ENCODE assay signal across 14 mouse cellular contexts in the genomic region with DNA sequence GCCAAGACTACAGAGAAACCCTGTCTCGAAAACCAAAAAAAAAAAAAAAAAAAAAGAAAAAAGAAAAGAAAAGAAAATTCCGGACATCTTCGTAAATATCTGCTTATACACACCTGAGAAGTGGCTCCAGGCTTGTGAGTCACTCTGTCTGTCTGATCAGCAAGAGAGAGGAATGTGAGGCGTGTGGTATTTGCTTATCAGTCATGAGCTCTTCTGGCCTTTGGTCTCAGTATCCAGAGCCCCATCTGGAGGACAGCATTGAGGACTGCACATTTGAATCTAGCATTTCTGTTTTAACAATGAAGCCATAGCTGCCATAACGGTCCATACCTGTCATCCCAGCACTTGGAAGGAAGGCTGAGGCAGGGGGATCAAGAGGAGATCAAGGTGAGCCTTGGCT. TPM values are rescaled to one million over a fixed set of nuclear protein-coding genes. Genes with fewer than 3 reads are reported as not detected.
DNase-seq lines count a peak whose midpoint lies in the region; ATAC-seq lines count a peak whose summit lies in the region.
"Had no signal": no experiment of that assay in that cellular context is flagged by ENCODE, and none has a peak within 500 bp of the region (broad histone marks: within the 10 kb centered on the region; RNA-seq: fewer than 3 reads in every experiment).

No protein-coding gene starts in this region.

- H3K9ac ChIP-seq in liver, embryonic 11.5 days (ENCODE audit: low read depth, low read length) = no peak overlapping the region
- no peak overlapping the region for H3K9ac ChIP-seq in forebrain, embryonic 15.5 days (replicated peaks)
- H3K9ac ChIP-seq: kidney, embryonic 15.5 days; neural tube, embryonic 13.5 days had no signal

- H3K4me3 ChIP-seq in liver, embryonic 11.5 days (ENCODE audit: low read depth, low read length) = no peak overlapping the region
- no peak overlapping the region for H3K4me3 ChIP-seq in forebrain, embryonic 15.5 days
- H3K4me3 ChIP-seq: erythroblast, embryonic 14.5 days; kidney, embryonic 15.5 days; megakaryocyte, embryonic 14.5 days; neural tube, embryonic 13.5 days had no signal

- H3K27me3 ChIP-seq in liver, embryonic 11.5 days (replicated peaks; ENCODE audit: control insufficient read depth, insufficient read depth, low read length) = no peaks in the 10 kb centered on the region
- H3K27me3 ChIP-seq in forebrain, embryonic 15.5 days = no peaks in the 10 kb centered on the region
- H3K27me3 ChIP-seq: kidney, embryonic 15.5 days; megakaryocyte, embryonic 14.5 days; neural tube, embryonic 13.5 days had no signal

- H3K4me1 ChIP-seq in liver, embryonic 11.5 days (replicated peaks; ENCODE audit: control insufficient read depth, insufficient read depth, low read length) = no peaks in the 10 kb centered on the region
- H3K4me1 ChIP-seq in forebrain, embryonic 15.5 days = no peaks in the 10 kb centered on the region
- H3K4me1 ChIP-seq: kidney, embryonic 15.5 days; neural tube, embryonic 13.5 days had no signal

- no peak overlapping the region for H3K27ac ChIP-seq in liver, embryonic 11.5 days (ENCODE audit: low read depth, low read length)
- no peak overlapping the region for H3K27ac ChIP-seq in forebrain, embryonic 15.5 days (replicated peaks)
- H3K27ac ChIP-seq: kidney, embryonic 15.5 days; neural tube, embryonic 13.5 days had no signal

- DNase-seq in heart, adult 18-20 months = peak; percentile 36 to 49
- DNase-seq in heart, adult 8-10 months (ENCODE audit: low spot score) = no peak
- DNase-seq in 3T3-L1 (ENCODE audit: low read depth, low spot score) (peak; percentile 58), NIH3T3 (ENCODE audit: low read depth) (peak; percentile 43)
- DNase-seq in liver, embryonic 11.5 days (ENCODE audit: low spot score) = no peak
- no peak for DNase-seq in embryo, embryonic 9.5 days (ENCODE audit: extremely low spot score)
- no peak for DNase-seq in thymus, adult 18-20 months
- DNase-seq: cerebellum, postnatal 14 days; gastrocnemius, postnatal 36 days had no signal

- H3K36me3 ChIP-seq in liver, embryonic 11.5 days (ENCODE audit: control insufficient read depth, insufficient read depth, low read length) = no peaks in the 10 kb centered on the region
- no peaks in the 10 kb centered on the region for H3K36me3 ChIP-seq in forebrain, embryonic 15.5 days
- H3K36me3 ChIP-seq: kidney, embryonic 15.5 days; neural tube, embryonic 13.5 days had no signal

- no peak overlapping the region for H3K4me2 ChIP-seq in liver, embryonic 11.5 days
- no peak overlapping the region for H3K4me2 ChIP-seq in forebrain, embryonic 15.5 days (replicated peaks)
- H3K4me2 ChIP-seq: kidney, embryonic 15.5 days; neural tube, embryonic 13.5 days had no signal

- H3K9me3 ChIP-seq in liver, embryonic 11.5 days (ENCODE audit: control insufficient read depth, low read length) = no peaks in the 10 kb centered on the region
- no peaks in the 10 kb centered on the region for H3K9me3 ChIP-seq in forebrain, embryonic 15.5 days
- H3K9me3 ChIP-seq: kidney, embryonic 15.5 days; neural tube, embryonic 13.5 days had no signal

- peak; percentile 74; the same call in 1 of the 2 replicates for ATAC-seq in liver, embryonic 11.5 days (replicated peaks; ENCODE audit: low FRiP score)
- ATAC-seq in forebrain, embryonic 15.5 days (replicated peaks) = no peak

- WGBS in liver, embryonic 11.5 days = 68% methylated on average over 4 of the region's 5 CpGs
- WGBS in forebrain, embryonic 15.5 days = 86% methylated on average over 4 of the region's 5 CpGs

RNA-seq across cellular contexts. Expression of gene Manba, which starts 48.7 kb away (rescaled TPM):
- 10 to 100 TPM; 15.0 to 17.5 TPM for total RNA-seq in heart, adult 18-20 months (2021)
- 10 to 100 TPM; 15.8 to 19.3 (median 16.8) TPM for total RNA-seq in heart, adult 8-10 months (2022)
- 9.7 TPM in 2 replicates for polyA plus RNA-seq in liver, embryonic 11.5 days (2014; fragmentation: Nextera tagmentation; extraction: Ambion mirVana)
- polyA plus RNA-seq in forebrain, embryonic 15.5 days (2015; fragmentation: Nextera tagmentation; extraction: Ambion mirVana) = 3.3 and 3.9 TPM in 2 replicates
- polyA plus RNA-seq: erythroblast, embryonic 14.5 days had no signal

Comparison
In these comparisons a context has a peak if more than half of its experiments do, and no peak if none do; other contexts are left out.
1. DNase-seq: peak in heart, adult 18-20 months (2 of 2), 3T3-L1 (single experiment) and NIH3T3 (single experiment); none in heart, adult 8-10 months (single experiment), liver, embryonic 11.5 days (single experiment), embryo, embryonic 9.5 days (single experiment) and thymus, adult 18-20 months (0 of 2).